Mouse (Mus musculus): ENCODE measurements around the gene Car6. TPM values are rescaled to one million over a fixed set of nuclear protein-coding genes. Genes with fewer than 3 reads are reported as not detected.
A peak's percentile ranks its signal among the peaks of the same experiment; 100 is the strongest.

Gene Car6
- total and polyA plus RNA-seq, 2 experiments from 2014 or later = not detected

DNA sequence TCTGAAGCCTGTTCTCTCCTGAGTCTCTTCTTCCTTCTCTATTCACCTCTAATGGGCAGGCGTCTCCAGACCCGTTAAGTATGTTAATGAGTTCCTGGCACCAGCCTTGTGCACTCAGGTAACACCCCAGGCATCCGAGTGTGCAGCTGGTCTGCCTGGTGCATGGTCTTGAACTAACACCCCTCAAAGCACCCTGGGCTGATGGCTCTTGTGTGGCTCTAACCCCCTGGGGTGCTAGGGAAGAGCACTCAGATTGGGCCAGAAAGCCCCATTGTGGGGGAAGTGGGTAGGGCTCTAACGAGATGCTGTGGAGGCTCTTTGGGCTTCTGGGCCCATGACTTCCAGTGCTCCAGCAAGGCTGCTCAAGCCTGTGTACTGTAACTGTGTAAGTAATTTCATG lies 40.6 kb upstream of the Car6 start:
- Histone ChIP-seq H3K4me1 (ENCODE audit: insufficient read depth, low read length) (peaks cover 11% of the 10 kb centered on the region), H3K9ac (replicated peaks; ENCODE audit: low read length, poor library complexity, severe bottlenecking) (no peak overlapping the region), H3K36me3 (ENCODE audit: insufficient read depth, low read length) (peaks cover 47% of the 10 kb centered on the region), H3K4me3 (ENCODE audit: low read depth, low read length) (no peak overlapping the region), H3K4me2 (ENCODE audit: low read depth, low read length, poor library complexity, severe bottlenecking) (no peak overlapping the region), H3K27ac (ENCODE audit: low read depth, low read length) (no peak overlapping the region), H3K9me3 (ENCODE audit: low read length) (no peaks in the 10 kb centered on the region), H3K27me3 (ENCODE audit: insufficient read depth, low read length) (no peaks in the 10 kb centered on the region)
- TF ChIP-seq CTCF (IDR thresholded peaks at IDR 0.05) = no peak
- ATAC-seq (ENCODE audit: low FRiP score) = no peak
- DNase-seq (ENCODE audit: low spot score) = no peak
- WGBS = 62% methylated on average over 4 of the region's 4 CpGs

DNA sequence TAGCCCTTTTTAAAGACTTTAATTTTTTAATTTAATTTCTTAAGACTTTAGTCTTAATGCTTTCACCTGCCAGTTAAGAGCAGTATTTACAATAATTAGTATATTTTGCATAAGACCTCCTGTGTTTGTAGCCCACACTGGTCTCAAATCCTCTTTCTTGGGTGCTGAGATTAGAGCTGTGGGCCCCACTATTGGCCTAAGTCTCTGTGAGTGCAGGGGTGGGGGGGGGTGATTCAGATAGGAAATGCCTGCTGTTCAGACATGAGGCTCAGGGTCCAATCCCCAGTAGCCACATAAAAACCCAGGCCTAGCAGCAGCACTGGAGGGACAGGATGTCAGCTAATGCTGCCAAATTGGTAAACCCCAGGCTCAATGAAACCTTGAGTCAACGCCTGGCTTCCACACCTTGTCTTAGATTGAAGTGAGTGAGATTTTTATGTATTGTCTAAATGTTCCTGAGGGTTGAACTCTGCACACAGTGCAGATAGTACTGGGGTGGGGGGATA lies 39.3 kb upstream of the Car6 start:
- Histone ChIP-seq H3K36me3 (ENCODE audit: insufficient read depth, low read length) (peaks cover 37% of the 10 kb centered on the region), H3K4me1 (ENCODE audit: insufficient read depth, low read length) (peaks cover 11% of the 10 kb centered on the region)
- 81% methylated on average over 1 of the region's 1 CpGs for WGBS

DNA sequence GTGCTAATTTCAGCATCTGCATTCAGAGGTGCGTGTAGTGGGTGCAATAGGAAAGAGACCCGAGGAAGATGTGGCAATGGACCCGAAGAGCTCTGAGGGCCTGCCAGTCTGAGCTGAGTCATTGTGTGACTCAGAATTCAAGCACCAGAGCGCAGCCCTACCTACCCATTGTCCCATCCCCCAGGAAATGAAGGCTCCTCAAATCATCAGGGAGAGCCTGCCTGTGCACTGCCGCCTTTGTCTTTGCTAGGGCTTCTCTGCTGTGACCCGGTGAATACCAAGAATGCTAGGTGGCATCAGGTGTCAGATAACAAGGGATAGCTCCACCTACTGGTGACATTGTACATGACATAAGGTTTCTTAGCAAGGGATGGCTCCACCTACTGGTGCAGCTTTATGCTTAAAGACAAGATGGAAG lies 38.8 kb upstream of the Car6 start:
- peaks cover 11% of the 10 kb centered on the region for H3K4me1 ChIP-seq (ENCODE audit: insufficient read depth, low read length)
- no peak for ATAC-seq (ENCODE audit: low FRiP score)
- peak; percentile 100 for TF ChIP-seq CTCF (IDR thresholded peaks at IDR 0.05)

More for the DNA sequence above, 39.3 kb upstream of the Car6 start:
- Histone ChIP-seq H3K4me3 (ENCODE audit: low read depth, low read length) (no peak overlapping the region), H3K27me3 (ENCODE audit: insufficient read depth, low read length) (no peaks in the 10 kb centered on the region), H3K27ac (ENCODE audit: low read depth, low read length) (no peak overlapping the region), H3K4me2 (ENCODE audit: low read depth, low read length, poor library complexity, severe bottlenecking) (no peak overlapping the region; the same call in 1 of the 2 replicates), H3K9ac (replicated peaks; ENCODE audit: low read length, poor library complexity, severe bottlenecking) (0 out of 2 replicates have a peak overlapping the region, but pooled peaks have one; percentile 36), H3K9me3 (ENCODE audit: low read length) (no peaks in the 10 kb centered on the region)
- ATAC-seq (ENCODE audit: low FRiP score) = no peak
- no peak for DNase-seq (ENCODE audit: low spot score)
- no peak for TF ChIP-seq CTCF (IDR thresholded peaks at IDR 0.05)

DNA sequence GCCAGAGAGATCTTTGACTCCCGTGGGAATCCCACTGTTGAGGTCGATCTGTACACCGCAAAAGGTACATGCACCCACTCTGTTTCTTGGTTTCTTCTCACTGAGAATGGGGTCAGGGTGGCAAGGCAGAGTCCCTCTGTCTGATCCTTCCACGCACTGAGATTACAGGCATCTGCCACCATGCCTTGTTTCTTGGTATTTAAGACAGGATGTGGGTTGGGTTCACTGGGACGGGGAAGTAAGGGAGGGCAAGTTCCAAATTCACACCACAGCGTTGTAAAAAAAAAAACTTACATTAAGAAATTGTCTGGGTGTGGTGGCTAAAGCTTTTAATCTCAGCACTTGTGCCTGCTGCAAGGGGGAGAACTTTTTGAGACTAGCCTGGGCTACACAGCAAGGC lies 38.4 kb upstream of the Car6 start:
- DNase-seq (ENCODE audit: low spot score) (no peak), ATAC-seq (ENCODE audit: low FRiP score) (no peak)
- WGBS = 48% methylated on average over 6 of the region's 6 CpGs
- Histone ChIP-seq H3K4me2 (ENCODE audit: low read depth, low read length, poor library complexity, severe bottlenecking) (peak overlapping the region; percentile 75), H3K27me3 (ENCODE audit: insufficient read depth, low read length) (no peaks in the 10 kb centered on the region), H3K9ac (replicated peaks; ENCODE audit: low read length, poor library complexity, severe bottlenecking) (no peak overlapping the region), H3K27ac (ENCODE audit: low read depth, low read length) (no peak overlapping the region), H3K36me3 (ENCODE audit: insufficient read depth, low read length) (peaks cover 33% of the 10 kb centered on the region), H3K4me1 (ENCODE audit: insufficient read depth, low read length) (peaks cover 11% of the 10 kb centered on the region), H3K4me3 (ENCODE audit: low read depth, low read length) (peak overlapping the region; percentile 70; the same call in 1 of the 2 replicates), H3K9me3 (ENCODE audit: low read length) (no peaks in the 10 kb centered on the region)
- no peak for TF ChIP-seq CTCF (IDR thresholded peaks at IDR 0.05)

More for the DNA sequence above, 38.8 kb upstream of the Car6 start:
- Histone ChIP-seq H3K27ac (ENCODE audit: low read depth, low read length) (no peak overlapping the region), H3K9ac (replicated peaks; ENCODE audit: low read length, poor library complexity, severe bottlenecking) (no peak overlapping the region), H3K4me2 (ENCODE audit: low read depth, low read length, poor library complexity, severe bottlenecking) (peak overlapping the region; percentile 75), H3K27me3 (ENCODE audit: insufficient read depth, low read length) (no peaks in the 10 kb centered on the region), H3K9me3 (ENCODE audit: low read length) (no peaks in the 10 kb centered on the region), H3K36me3 (ENCODE audit: insufficient read depth, low read length) (peaks cover 37% of the 10 kb centered on the region), H3K4me3 (ENCODE audit: low read depth, low read length) (no peak overlapping the region)
- peak; percentile 97 for DNase-seq (ENCODE audit: low spot score)
- 12% methylated on average over 6 of the region's 6 CpGs for WGBS

DNA sequence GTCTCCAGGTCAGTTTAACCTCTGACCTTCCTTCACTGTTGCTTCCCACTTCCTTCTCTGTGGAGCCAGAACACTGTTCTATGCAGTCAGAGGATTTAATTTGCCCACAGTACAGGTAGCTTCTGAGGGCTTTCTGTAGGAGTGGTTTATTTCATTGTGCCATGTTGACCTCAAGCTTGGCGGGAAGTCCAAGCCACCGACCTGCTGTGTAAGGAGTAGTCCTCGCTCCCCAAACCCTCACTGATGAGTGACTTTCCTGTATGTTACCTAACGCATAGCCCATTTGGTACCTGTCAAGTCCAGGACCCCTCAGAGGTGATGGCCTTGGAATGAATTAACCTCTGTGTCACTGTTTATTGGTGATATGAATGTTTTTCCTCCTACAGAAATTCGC lies 38.0 kb upstream of the Car6 start:
- Histone ChIP-seq H3K4me1 (ENCODE audit: insufficient read depth, low read length) (peaks cover 11% of the 10 kb centered on the region), H3K9me3 (ENCODE audit: low read length) (no peaks in the 10 kb centered on the region), H3K9ac (replicated peaks; ENCODE audit: low read length, poor library complexity, severe bottlenecking) (no peak overlapping the region), H3K36me3 (ENCODE audit: insufficient read depth, low read length) (peaks cover 29% of the 10 kb centered on the region), H3K27ac (ENCODE audit: low read depth, low read length) (no peak overlapping the region), H3K27me3 (ENCODE audit: insufficient read depth, low read length) (no peaks in the 10 kb centered on the region), H3K4me2 (ENCODE audit: low read depth, low read length, poor library complexity, severe bottlenecking) (peak overlapping the region; percentile 75), H3K4me3 (ENCODE audit: low read depth, low read length) (peak overlapping the region; percentile 70)
- DNase-seq (ENCODE audit: low spot score) = no peak
- WGBS = 39% methylated on average over 5 of the region's 5 CpGs
- TF ChIP-seq CTCF (IDR thresholded peaks at IDR 0.05) = no peak
- no peak for ATAC-seq (ENCODE audit: low FRiP score)

DNA sequence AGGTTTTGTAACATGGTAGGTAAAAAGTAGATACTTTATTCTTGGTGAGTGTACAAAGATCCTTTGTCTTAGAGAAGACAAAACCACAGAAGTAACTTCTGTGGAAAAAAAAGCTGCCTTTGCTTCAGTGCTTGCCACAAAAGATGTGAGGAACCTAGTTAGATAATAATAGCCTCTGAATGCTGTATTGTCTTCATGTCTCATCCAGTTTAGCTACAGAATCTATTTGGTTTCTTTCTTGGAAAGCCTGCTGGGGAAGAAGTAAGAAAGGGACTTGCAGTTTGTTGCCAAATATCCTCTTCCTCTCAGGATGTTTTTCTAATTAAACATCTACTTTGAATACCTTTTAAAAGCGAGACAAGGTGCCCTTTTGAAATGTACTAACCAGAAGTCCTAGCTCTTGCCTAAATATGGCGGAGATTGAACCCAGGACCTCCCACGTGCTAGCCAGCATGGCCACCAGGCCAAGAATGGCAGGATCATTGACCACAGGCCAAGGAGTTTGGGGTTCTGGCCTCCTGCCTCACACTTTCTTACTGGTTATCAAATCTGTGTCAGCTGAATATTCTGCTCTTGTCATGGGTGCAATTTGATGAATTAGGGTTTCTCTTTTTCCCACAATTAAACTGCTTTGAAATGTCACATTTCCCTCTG lies 37.4 kb upstream of the Car6 start:
- H3K4me3 ChIP-seq (ENCODE audit: low read depth, low read length) = peak overlapping the region; percentile 70
- TF ChIP-seq CTCF (IDR thresholded peaks at IDR 0.05) = no peak
- no peaks in the 10 kb centered on the region for H3K27me3 ChIP-seq (ENCODE audit: insufficient read depth, low read length)
- DNase-seq (ENCODE audit: low spot score) (no peak), ATAC-seq (ENCODE audit: low FRiP score) (no peak)
- peaks cover 24% of the 10 kb centered on the region for H3K36me3 ChIP-seq (ENCODE audit: insufficient read depth, low read length)
- H3K4me1 ChIP-seq (ENCODE audit: insufficient read depth, low read length) = peaks cover 11% of the 10 kb centered on the region
- no peaks in the 10 kb centered on the region for H3K9me3 ChIP-seq (ENCODE audit: low read length)
- peak overlapping the region; percentile 57 for H3K9ac ChIP-seq (replicated peaks; ENCODE audit: low read length, poor library complexity, severe bottlenecking)
- H3K4me2 ChIP-seq (ENCODE audit: low read depth, low read length, poor library complexity, severe bottlenecking) = peak overlapping the region; percentile 75
- WGBS = 10% methylated on average over 3 of the region's 3 CpGs
- 0 out of 2 replicates have a peak overlapping the region, but pooled peaks have one; percentile 91 for H3K27ac ChIP-seq (ENCODE audit: low read depth, low read length)

Measured in midbrain, postnatal 0 days (tissue).